Mouse (Mus musculus) liver, embryonic 12.5 days (tissue): ENCODE measurements around the gene Ctsa. TPM values are rescaled to one million over a fixed set of nuclear protein-coding genes. Genes with fewer than 3 reads are reported as not detected.

ENCODE experiments used
- ATAC-seq: fragments of 200-750 bp; cut with Nextera tagmentation; 2 replicates; pipeline ENCODE4 v1.8.0; 2017; ENCODE audit warnings: moderate number of reproducible peaks, mild to moderate bottlenecking, moderate library complexity
- H3K27ac ChIP-seq: fragments of 300-500 bp; sonication (generic); 2 replicates; pipeline ENCODE4 v1.5.1; 2016; ENCODE audit warnings: mild to moderate bottlenecking
- H3K27me3 ChIP-seq: fragments of 300-500 bp; sonication (generic); replicated peaks from 2 replicates; pipeline ENCODE4 v1.6.1; 2016; ENCODE audit warnings: mild to moderate bottlenecking, moderate library complexity
- H3K36me3 ChIP-seq: fragments of 300-500 bp; sonication (generic); 2 replicates; pipeline ENCODE4 v1.6.1; 2016; ENCODE audit warnings: mild to moderate bottlenecking, moderate library complexity
- H3K4me1 ChIP-seq: fragments of 300-500 bp; sonication (generic); 2 replicates; pipeline ENCODE4 v1.6.1; 2016
- H3K4me2 ChIP-seq: fragments of 300-500 bp; sonication (generic); 2 replicates; pipeline ENCODE4 v1.6.1; 2016; ENCODE audit warnings: mild to moderate bottlenecking, moderate library complexity
- H3K4me3 ChIP-seq: fragments of 300-500 bp; sonication (generic); 2 replicates; pipeline ENCODE4 v1.5.1; 2016; ENCODE audit warnings: mild to moderate bottlenecking, moderate library complexity
- H3K9ac ChIP-seq: fragments of 300-500 bp; sonication (generic); 2 replicates; pipeline ENCODE4 v1.6.1; 2016; ENCODE audit warnings: mild to moderate bottlenecking, moderate library complexity
- H3K9me3 ChIP-seq: fragments of 300-500 bp; sonication (generic); replicated peaks from 2 replicates; pipeline ENCODE4 v1.6.1; 2016; ENCODE audit warnings: mild to moderate bottlenecking, moderate library complexity
- WGBS: fragments of 180-500 bp; shearing (Covaris S2); methylation state at CpG from one replicate; pipeline ENCODE4 v1.1.7; 2016; ENCODE audit not compliant: insufficient replicate concordance; 5-methylcytosine and 5-hydroxymethylcytosine counted together
- polyA plus RNA-seq: library from polyadenylated mRNA; unstranded; fragments of >200 nt; fragmentation: Nextera tagmentation; extraction: Ambion mirVana; gene quantifications from 2 replicates; pipeline ENCODE4 v1.2.1, GENCODE M21; 2016

The Ctsa gene
- polyA plus RNA-seq, 1 experiment from 2014 or later, result 66.7 TPM

GRCm38 (mm10) chr2:164886617-164887016, 53.9 kb downstream of the Ctsa start:
- WGBS, result 92% methylated on average over 10 of the region's 10 CpGs
- H3K4me1 ChIP-seq, result peaks cover 6% of the 10 kb centered on the region; the same call in 1 of the 2 replicates
- ATAC-seq, result no peak
- no peak overlapping the region for H3K27ac ChIP-seq
- no peak overlapping the region for H3K4me2 ChIP-seq
- H3K36me3 ChIP-seq, result peaks cover 91% of the 10 kb centered on the region
- no peak overlapping the region for H3K9ac ChIP-seq
- H3K4me3 ChIP-seq, result no peak overlapping the region
- H3K9me3 ChIP-seq, result no peaks in the 10 kb centered on the region
- H3K27me3 ChIP-seq, result no peaks in the 10 kb centered on the region

DNA sequence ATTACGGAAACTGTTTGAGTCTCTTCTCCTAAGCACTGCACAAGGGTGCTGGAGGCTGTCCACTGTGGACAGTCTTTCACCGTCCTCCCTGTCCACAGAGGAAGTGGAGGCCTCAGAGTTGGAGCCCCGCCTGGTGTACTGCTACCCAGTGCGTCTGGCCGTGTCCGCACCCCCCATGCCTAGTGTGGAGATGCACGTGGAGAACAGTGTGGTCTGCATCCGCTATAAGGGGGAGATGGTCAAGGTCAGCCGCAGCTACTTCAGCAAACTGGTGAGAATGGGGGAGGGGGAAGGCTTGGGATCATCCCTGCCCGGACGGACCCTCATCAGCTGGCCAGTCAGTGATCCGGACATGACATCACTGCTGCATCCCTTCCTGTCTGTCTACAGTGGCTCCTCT, 56.3 kb downstream of the Ctsa start:
- no peak overlapping the region for H3K4me3 ChIP-seq
- ATAC-seq, result no peak
- H3K9me3 ChIP-seq, result no peaks in the 10 kb centered on the region
- no peaks in the 10 kb centered on the region for H3K27me3 ChIP-seq
- no peak overlapping the region for H3K9ac ChIP-seq
- peaks cover 100% of the 10 kb centered on the region for H3K36me3 ChIP-seq
- 79% methylated on average over 12 of the region's 12 CpGs for WGBS
- no peaks in the 10 kb centered on the region for H3K4me1 ChIP-seq
- H3K27ac ChIP-seq, result no peak overlapping the region
- H3K4me2 ChIP-seq, result no peak overlapping the region

DNA sequence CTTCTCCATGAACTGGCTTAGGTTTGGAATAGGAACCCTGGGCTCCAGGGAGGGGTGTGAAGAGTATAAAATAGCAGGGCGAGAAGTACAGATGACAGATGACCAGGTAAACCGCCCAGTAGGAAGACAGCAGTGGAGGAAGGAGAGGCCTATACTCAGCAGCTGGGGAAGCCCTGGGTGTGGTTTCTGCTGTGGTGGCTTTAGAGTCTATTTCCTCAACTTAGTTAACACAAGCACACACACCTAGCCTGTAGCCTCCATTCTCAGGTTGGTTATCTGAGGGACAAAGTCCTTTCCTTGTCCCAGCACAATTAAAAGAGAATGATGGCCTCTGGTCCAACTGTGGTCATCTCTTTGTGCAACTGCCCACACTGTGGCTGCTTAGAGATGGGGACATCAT, 57.3 kb downstream of the Ctsa start:
- H3K4me1 ChIP-seq, result no peaks in the 10 kb centered on the region
- no peak for ATAC-seq
- H3K27me3 ChIP-seq, result no peaks in the 10 kb centered on the region
- peaks cover 100% of the 10 kb centered on the region for H3K36me3 ChIP-seq
- no peak overlapping the region for H3K27ac ChIP-seq
- no peak overlapping the region for H3K4me2 ChIP-seq
- 64% methylated on average over 2 of the region's 2 CpGs for WGBS
- no peaks in the 10 kb centered on the region for H3K9me3 ChIP-seq
- H3K9ac ChIP-seq, result no peak overlapping the region
- no peak overlapping the region for H3K4me3 ChIP-seq

Other genes starting within 250 kb of the Ctsa start
- gene Wfdc6a, start 247.4 kb upstream of the Ctsa start, polyA plus RNA-seq, result 0.26 TPM in 1 of 2 replicates, not detected in the other
- not detected in 2 replicates for gene Eppin, start 239.3 kb upstream of the Ctsa start, polyA plus RNA-seq
- not detected in 2 replicates for gene Wfdc6b, start 219.4 kb upstream of the Ctsa start, polyA plus RNA-seq
- not detected in 2 replicates for gene Wfdc8, start 219.2 kb upstream of the Ctsa start, polyA plus RNA-seq
- gene Wfdc16, start 194.1 kb upstream of the Ctsa start, polyA plus RNA-seq, result not detected in 2 replicates
- gene Wfdc10, start 176.8 kb upstream of the Ctsa start, polyA plus RNA-seq, result not detected in 2 replicates
- gene Wfdc9, start 176.3 kb upstream of the Ctsa start, polyA plus RNA-seq, result not detected in 2 replicates
- gene Wfdc11, start 158.8 kb upstream of the Ctsa start, polyA plus RNA-seq, result not detected in 2 replicates
- gene Wfdc13, start 147.8 kb upstream of the Ctsa start, polyA plus RNA-seq, result not detected in 2 replicates
- gene Spint4, start 134.4 kb upstream of the Ctsa start, polyA plus RNA-seq, result not detected in 2 replicates
- gene Spint5, start 117.6 kb upstream of the Ctsa start, polyA plus RNA-seq, result not detected in 2 replicates
- 0.48 and 0.93 TPM in 2 replicates for gene Wfdc3, start 86.9 kb upstream of the Ctsa start, polyA plus RNA-seq
- gene Dnttip1, start 86.9 kb upstream of the Ctsa start, polyA plus RNA-seq, result 56.9 and 61.0 TPM in 2 replicates
- 669 and 687 TPM in 2 replicates for gene Ube2c, start 63.0 kb upstream of the Ctsa start, polyA plus RNA-seq
- gene Tnnc2, start 52.9 kb upstream of the Ctsa start, polyA plus RNA-seq, result 0.66 and 1.8 TPM in 2 replicates
- 5.5 TPM in 2 replicates for gene Snx21, start 47.0 kb upstream of the Ctsa start, polyA plus RNA-seq
- gene Acot8, start 28.0 kb upstream of the Ctsa start, polyA plus RNA-seq, result 20.3 and 21.5 TPM in 2 replicates
- 4.8 and 5.9 TPM in 2 replicates for gene Zswim3, start 27.8 kb upstream of the Ctsa start, polyA plus RNA-seq
- gene Zswim1, start 10.2 kb upstream of the Ctsa start, polyA plus RNA-seq, result 8.9 and 9.1 TPM in 2 replicates
- not detected in 2 replicates for gene Spata25, start 4.3 kb upstream of the Ctsa start, polyA plus RNA-seq
- gene Neurl2, start 583 bp downstream of the Ctsa start, polyA plus RNA-seq, result 2.1 and 2.2 TPM in 2 replicates
- gene Pltp, start 24.8 kb downstream of the Ctsa start, polyA plus RNA-seq, result 8.4 and 8.7 TPM in 2 replicates
- gene Pcif1, start 46.4 kb downstream of the Ctsa start, polyA plus RNA-seq, result 48.6 and 51.5 TPM in 2 replicates
- gene Zfp335, start 78.9 kb downstream of the Ctsa start, polyA plus RNA-seq, result 10.5 and 11.2 TPM in 2 replicates
- gene Mmp9, start 107.9 kb downstream of the Ctsa start, polyA plus RNA-seq, result 1.9 TPM in 2 replicates
- gene Slc12a5, start 127.9 kb downstream of the Ctsa start, polyA plus RNA-seq, result 0.50 and 0.63 TPM in 2 replicates
- gene Ncoa5, start 202.0 kb downstream of the Ctsa start, polyA plus RNA-seq, result 33.2 and 34.4 TPM in 2 replicates
- gene Cd40, start 222.8 kb downstream of the Ctsa start, polyA plus RNA-seq, result 3.2 and 3.9 TPM in 2 replicates